Mouse (Mus musculus) intestine, embryonic 16.5 days (tissue): Measurements from ENCODE around the gene 1190007I07Rik. TPM values are rescaled to one million over a fixed set of nuclear protein-coding genes. Genes with fewer than 3 reads are reported as not detected.

ENCODE experiments used
- polyA plus RNA-seq: library from polyadenylated mRNA; unstranded; fragments of >200 nt; fragmentation: Nextera tagmentation; extraction: Ambion mirVana; gene quantifications from 2 replicates; pipeline ENCODE4 v1.2.1, GENCODE M21; 2015

Gene 1190007I07Rik
- polyA plus RNA-seq, 1 experiment from 2014 or later, result 57.3 TPM

Other genes with a start within 250 kb of the 1190007I07Rik start
- gene Gm1553, start 130.6 kb downstream of the 1190007I07Rik start, polyA plus RNA-seq, result not detected in 2 replicates
- gene Tdg, start 6.6 kb upstream of the 1190007I07Rik start, polyA plus RNA-seq, result 102 TPM in 2 replicates
- gene Glt8d2, start 67.4 kb upstream of the 1190007I07Rik start, polyA plus RNA-seq, result 5.0 and 6.8 TPM in 2 replicates
- 28.2 and 29.0 TPM in 2 replicates for gene Hcfc2, start 72.9 kb upstream of the 1190007I07Rik start, polyA plus RNA-seq
- 31.4 and 34.7 TPM in 2 replicates for gene Nfyb, start 140.9 kb upstream of the 1190007I07Rik start, polyA plus RNA-seq
- gene Txnrd1, start 210.7 kb upstream of the 1190007I07Rik start, polyA plus RNA-seq, result 107 and 108 TPM in 2 replicates
- gene Eid3, start 243.4 kb upstream of the 1190007I07Rik start, polyA plus RNA-seq, result 0.20 and 0.23 TPM in 2 replicates